Mouse (Mus musculus) layer of hippocampus, postnatal 14 days (tissue): ENCODE measurements at regions not wholly inside any gene's neighbourhood (a gene's known extent, or its start where the extent isn't known, plus 50 kb on each side); places are given as distances from the start of the nearest gene placed in this dataset.

Experiments
- DNase-seq, 2 experiments: peaks; one replicate each; pipeline ENCODE4 v3.0.0; 2021 to 2022; ENCODE audit warnings: low spot score in 2 of 2, mixed read lengths in 1 of 2

DNA sequence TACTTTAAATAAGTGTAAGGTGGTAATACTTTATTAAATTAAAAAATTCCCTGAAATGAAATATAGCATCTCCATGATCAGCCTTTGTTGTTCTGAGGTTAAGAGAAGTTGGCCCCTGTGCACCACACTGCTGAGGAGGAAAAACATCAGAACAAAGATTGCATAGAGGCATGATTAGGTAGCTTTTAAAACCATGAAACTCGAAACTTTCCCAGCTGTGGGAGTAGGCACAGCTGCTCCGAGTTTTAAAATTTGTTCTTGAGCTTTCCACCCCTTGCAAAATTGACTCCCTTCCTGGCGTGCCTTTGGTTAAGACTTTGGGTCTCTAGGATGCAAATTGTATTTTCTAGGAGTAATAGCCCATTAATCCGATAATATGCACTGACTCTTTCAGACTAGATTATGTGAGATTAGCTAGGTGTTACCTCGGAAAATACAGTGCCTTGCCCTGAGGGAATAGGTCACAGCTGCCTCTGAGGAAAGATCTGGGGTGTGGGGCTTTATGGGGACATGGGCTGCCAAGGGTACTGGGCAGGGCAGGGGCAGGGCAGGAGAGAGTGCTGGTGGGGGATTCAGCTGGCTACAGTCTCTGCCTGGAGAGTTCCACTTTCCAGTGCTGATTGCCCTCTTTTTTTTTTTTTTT lies 110.1 kb upstream of the Slc30a5 start:
- no peak for DNase-seq

DNA sequence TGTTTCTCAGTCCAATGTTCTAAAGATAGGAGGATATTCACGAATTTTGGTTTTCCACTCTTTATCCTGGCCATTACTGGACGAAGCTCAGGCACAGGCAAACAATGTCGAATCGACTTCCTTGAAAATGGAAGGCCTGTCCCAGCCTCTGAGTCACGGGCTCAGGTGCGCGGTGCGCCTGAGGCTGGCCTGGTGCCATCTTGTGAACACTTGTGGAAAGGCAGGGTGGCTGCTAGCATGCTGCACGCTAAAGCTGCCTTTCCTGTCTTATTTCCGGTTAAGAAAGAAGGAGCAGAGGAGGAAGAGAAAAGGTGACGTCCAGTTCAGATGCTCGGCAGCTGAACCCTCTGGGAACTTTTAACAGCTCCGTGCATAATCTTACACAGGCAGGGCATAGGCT lies 107.6 kb upstream of the Slc30a5 start:
- no peak for DNase-seq

DNA sequence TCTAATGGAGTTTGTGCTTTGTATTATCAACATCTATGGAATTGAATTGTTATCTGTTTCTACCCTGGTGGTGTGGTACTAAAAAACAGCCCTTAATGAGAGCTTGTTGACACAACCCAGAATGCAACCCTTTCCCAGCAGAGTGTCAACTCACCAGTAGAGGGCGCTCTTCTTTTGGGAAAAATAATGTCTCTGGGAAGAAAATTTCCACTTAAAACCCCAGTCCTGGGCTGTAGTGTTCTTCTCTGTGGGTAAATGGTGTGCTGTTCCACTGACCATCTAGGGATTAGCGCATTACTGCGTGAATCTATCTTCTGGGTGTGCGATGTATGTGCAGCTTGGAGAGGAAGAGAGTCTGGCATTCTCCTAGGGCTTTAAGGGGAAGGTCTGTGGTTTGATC lies 106.5 kb upstream of the Slc30a5 start:
- DNase-seq = peak; percentile 55 to 81

DNA sequence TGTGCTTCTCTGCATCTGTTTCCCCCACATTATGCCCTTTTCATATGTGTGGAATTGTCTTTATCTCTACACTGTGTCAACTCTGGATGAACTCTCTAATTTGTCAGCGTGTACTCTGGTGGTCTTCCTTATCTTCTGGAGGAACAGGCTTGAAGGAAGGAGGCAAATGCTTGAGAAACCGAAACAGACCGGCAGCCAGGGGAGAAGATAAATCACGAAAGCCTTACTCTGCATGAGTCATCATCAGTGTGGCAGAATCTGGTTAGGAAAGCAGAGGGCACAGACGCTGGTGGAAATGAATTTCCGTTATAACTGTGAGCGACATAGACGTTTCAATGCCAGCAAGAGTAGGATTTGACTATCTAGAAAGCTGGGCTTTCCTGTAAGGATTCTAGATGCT lies 100.0 kb upstream of the Slc30a5 start:
- no peak for DNase-seq

DNA sequence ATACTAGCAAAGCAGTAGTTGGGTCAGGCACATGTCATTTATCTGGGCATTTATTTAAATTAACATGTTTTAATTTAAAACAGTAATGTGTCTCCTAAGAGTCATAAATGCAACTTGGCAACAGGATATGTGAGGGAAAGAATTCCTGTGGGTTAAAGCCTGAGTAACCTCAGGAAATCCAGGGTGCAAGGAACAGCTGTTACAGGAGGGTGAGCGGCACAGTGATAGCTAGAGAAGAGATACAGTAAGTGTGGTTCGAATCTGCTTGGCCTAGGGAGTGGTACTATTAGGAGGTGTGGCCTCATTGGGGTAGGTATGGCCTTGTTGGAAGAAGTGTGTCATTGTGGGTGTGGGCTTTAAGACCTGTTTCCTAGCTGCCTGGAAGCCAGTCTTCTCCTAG lies 66.3 kb upstream of the Slc30a5 start:
- no peak for DNase-seq

DNA sequence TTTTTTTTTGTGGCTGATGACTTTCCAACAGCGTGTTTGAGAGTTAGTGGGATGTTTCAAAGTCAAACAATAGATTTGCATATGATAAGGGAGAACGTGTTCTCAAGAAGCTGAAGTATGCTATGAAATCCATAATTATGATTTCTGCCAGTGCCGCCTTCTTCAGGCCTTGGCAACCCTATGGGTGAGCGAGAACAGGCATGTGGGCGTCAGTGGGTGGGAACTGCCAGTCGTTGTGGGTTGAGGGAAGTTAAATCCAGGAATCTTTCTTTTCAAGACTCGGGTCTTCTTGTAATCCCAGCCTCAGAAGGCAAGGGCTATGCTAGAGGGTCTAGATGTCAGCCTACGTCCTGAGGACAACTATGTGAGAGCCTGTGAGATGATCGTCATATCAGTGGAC lies 60.6 kb upstream of the Slc30a5 start:
- DNase-seq = no peak

DNA sequence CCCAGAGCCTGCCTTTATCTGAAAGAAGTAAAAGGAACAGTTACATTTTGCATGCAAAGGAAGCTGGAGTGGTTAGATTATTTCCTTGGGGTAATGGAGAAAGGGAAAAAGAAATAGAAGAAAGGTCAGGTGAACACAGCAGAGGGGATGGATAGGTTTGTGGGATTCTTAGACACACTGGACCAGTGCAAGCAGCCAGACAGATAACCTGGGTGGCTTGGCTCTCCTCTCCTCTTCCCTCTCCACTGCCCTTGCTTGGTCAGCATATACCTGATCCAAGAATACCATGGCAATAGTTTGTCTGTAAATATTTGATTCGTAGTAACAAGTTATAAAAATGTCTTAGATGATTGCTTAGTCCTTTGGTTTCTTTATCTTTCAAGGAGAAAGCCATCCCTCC lies 59.9 kb upstream of the Slc30a5 start:
- no peak for DNase-seq

DNA sequence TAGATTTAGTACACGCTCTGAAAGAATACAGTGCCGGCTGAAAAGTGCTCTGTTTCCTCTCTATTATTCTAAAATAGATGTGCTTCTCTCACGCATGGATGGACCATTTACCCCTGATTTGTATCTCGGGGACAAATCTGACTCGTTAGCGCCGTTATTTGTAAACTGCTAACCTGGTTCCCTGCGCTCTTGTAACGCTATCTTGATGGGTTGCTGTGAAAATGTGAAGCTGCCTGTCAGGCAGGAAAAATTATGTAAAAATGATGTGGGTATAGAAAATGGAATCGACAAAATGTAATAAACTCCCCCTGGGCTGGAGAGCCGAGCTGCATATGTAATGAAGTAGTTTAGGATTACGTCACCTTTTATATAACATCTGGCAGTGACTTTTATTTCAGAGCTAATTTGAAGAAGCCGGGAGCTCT lies 59.4 kb upstream of the Slc30a5 start:
- DNase-seq = peak in 1 of 2 experiments; percentile 42

DNA sequence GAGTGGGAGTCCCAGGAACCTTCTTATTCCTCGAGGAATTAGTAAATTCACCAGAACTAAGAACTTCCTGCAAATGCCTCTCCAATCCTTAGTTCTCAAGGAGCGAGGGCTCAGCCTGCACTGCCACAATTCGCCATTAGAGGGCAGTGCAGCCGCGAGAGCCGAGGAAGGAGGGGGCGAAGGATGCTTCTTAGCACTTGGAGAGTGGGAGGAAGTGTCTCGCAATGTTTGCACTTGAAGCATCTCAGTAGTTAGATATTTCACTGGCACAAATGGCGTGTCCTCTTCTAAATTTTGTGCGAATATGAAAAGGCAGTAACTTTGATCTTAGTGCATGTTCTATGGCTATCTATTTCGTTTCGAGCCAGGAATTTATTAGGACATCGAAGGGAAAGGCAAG lies 59.0 kb upstream of the Slc30a5 start:
- peak; percentile 83 for DNase-seq

DNA sequence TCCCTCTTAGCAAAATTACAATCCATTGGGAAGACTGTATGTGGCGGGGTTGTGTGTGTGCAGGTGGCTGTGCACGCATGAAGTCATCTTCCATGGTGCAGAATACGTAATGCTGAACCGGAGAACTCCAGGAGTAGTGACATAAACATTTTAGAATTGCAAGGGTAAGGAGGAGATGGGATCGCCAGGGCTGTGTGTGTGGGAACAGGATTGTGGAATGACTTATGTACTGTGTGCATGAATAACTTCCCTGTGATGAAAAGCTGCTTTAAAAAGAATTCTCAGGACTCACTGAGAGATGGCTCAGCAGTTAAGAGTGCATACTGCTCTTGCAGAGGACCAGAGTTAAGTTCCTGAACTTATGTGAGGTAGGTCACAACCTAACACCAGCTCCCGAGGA lies 57.2 kb upstream of the Slc30a5 start:
- DNase-seq = no peak

DNA sequence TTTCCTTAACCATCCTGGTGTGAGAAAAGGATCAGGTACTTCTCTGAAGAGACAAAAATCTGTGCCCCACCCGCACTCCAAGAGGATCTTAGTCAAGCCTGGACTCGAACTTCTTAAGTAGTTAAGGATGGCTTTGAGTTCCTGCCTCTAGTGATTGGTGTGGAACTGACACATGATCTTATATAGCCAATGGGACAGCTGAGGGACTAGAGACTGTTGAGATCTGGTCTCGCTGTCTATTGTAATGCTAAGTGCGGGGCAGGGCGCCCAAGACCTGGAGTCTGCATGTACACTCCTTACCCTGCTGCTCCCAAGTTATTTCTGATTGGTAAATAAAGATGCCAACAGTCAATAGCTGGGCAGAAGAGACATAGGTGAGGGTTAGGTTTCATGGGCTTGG lies 55.3 kb upstream of the Slc30a5 start:
- DNase-seq = no peak

DNA sequence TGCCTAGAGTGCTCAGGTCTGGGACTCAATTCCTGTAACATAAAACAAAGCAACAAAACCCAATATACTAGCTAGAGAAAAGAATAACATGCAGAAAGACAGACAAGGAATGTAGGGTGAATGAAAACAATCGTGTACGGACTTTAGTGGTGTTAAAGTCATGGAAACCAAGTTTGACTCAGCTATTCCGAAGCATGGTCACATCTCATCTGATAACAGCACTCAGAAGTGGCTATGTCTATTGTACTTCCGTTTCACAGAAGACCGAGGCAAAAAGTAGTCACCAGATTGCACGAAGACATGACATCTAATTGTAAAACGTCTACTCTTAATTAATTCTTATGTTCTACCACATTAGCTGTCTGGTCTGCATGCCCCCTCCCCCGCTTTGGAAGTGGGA lies 50.5 kb upstream of the Slc30a5 start:
- no peak for DNase-seq
